Mouse (Mus musculus) MEL (cell line): ENCODE data around the gene Smad1. TPM values are rescaled to one million over a fixed set of nuclear protein-coding genes. Genes with fewer than 3 reads are reported as not detected.

Source experiments
- DNase-seq: peaks from one replicate; pipeline ENCODE4 v3.0.0; 2011; ENCODE audit warnings: low read depth, low spot score
- H3K27ac ChIP-seq: 2 replicates; pipeline ENCODE4 v1.5.1; 2012; ENCODE audit warnings: low read depth, mild to moderate bottlenecking, control low read depth, low read length, moderate library complexity; ENCODE audit not compliant: control insufficient read depth
- H3K27me3 ChIP-seq, 2 experiments: fragments of 150-350 bp in 1 of 2; sonication (generic) in 1 of 2; 2 replicates each; pipeline ENCODE4 v1.6.1; 2012; ENCODE audit warnings: low read length in 2 of 2, mild to moderate bottlenecking in 2 of 2, improper control_type of control experiment in 1 of 2, moderate library complexity in 1 of 2; ENCODE audit not compliant: insufficient read depth in 2 of 2, control insufficient read depth in 1 of 2
- H3K36me3 ChIP-seq, 2 experiments: 2 replicates each; pipeline ENCODE4 v1.6.1; 2012 to 2014; ENCODE audit warnings: low read length in 2 of 2, improper control_type of control experiment in 1 of 2, inconsistent platforms in 1 of 2, mild to moderate bottlenecking in 1 of 2; ENCODE audit not compliant: insufficient read depth in 2 of 2, control insufficient read depth in 1 of 2
- H3K4me1 ChIP-seq, 2 experiments: fragments of 150-350 bp in 1 of 2; sonication (generic) in 1 of 2; 2 replicates each; pipeline ENCODE4 v1.6.1; 2012; ENCODE audit warnings: low read length in 2 of 2, improper control_type of control experiment in 1 of 2, mild to moderate bottlenecking in 1 of 2; ENCODE audit not compliant: insufficient read depth in 2 of 2, control insufficient read depth in 1 of 2
- H3K4me3 ChIP-seq, 2 experiments: fragments of 150-350 bp in 1 of 2; sonication (generic) in 1 of 2; 2 replicates each; pipeline ENCODE4 v1.5.1; 2012; ENCODE audit warnings: low read depth in 2 of 2, low read length in 2 of 2, mild to moderate bottlenecking in 2 of 2, moderate library complexity in 2 of 2, control low read depth in 1 of 2, improper control_type of control experiment in 1 of 2; ENCODE audit not compliant: control insufficient read depth in 1 of 2, insufficient read depth in 1 of 2
- H3K79me2 ChIP-seq: 2 replicates; pipeline ENCODE4 v1.6.1; 2012; ENCODE audit warnings: mild to moderate bottlenecking, low read length, moderate library complexity; ENCODE audit not compliant: control insufficient read depth, poor library complexity, insufficient read depth
- H3K9ac ChIP-seq: 2 replicates; pipeline ENCODE4 v1.6.1; 2012; ENCODE audit warnings: low read depth, mild to moderate bottlenecking, control low read depth, low read length, moderate library complexity; ENCODE audit not compliant: control insufficient read depth, poor library complexity, severe bottlenecking
- H3K9me3 ChIP-seq: fragments of 150-350 bp; sonication (generic); replicated peaks from 2 replicates; pipeline ENCODE4 v1.6.1; 2012; ENCODE audit warnings: mild to moderate bottlenecking, low read length, improper control_type of control experiment, moderate library complexity; ENCODE audit not compliant: insufficient read depth
- BHLHE40 ChIP-seq: IDR thresholded peaks from 2 replicates; pipeline ENCODE4 v1.6.1; 2012; ENCODE audit warnings: low read depth, mild to moderate bottlenecking, inconsistent platforms, low read length, improper control_type of control experiment, borderline replicate concordance
- CHD1 ChIP-seq: IDR thresholded peaks from 2 replicates; pipeline ENCODE4 v1.6.1; 2012; ENCODE audit warnings: low read depth, mild to moderate bottlenecking, inconsistent platforms, low read length, improper control_type of control experiment
- CHD2 ChIP-seq: IDR thresholded peaks from 2 replicates; pipeline ENCODE4 v1.6.1; 2011; ENCODE audit warnings: low read length, improper control_type of control experiment
- CTCF ChIP-seq, 3 experiments: IDR thresholded peaks in 2 of 3; conservative IDR thresholded peaks in 1 of 3; 2 replicates each; pipeline ENCODE4 v1.5.1; 2011 to 2012; ENCODE audit warnings: low read length in 3 of 3, low read depth in 2 of 3, mild to moderate bottlenecking in 2 of 3, improper control_type of control experiment in 1 of 3, inconsistent platforms in 1 of 3, mixed read lengths in 1 of 3, moderate library complexity in 1 of 3; ENCODE audit not compliant: control insufficient read depth in 1 of 3, insufficient read depth in 1 of 3, poor library complexity in 1 of 3, severe bottlenecking in 1 of 3
- E2F4 ChIP-seq: IDR thresholded peaks from 2 replicates; pipeline ENCODE4 v1.6.1; 2011; ENCODE audit warnings: low read depth, low read length, improper control_type of control experiment, borderline replicate concordance
- ETS1 ChIP-seq: IDR thresholded peaks from 2 replicates; pipeline ENCODE4 v1.6.1; 2012; ENCODE audit warnings: low read depth, mild to moderate bottlenecking, inconsistent platforms, low read length, improper control_type of control experiment, moderate library complexity
- GATA1 ChIP-seq: IDR thresholded peaks from 2 replicates; pipeline ENCODE4 v1.6.1; 2011; ENCODE audit warnings: low read depth, low read length, improper control_type of control experiment
- JUND ChIP-seq: IDR thresholded peaks from 2 replicates; pipeline ENCODE4 v1.6.1; 2011; ENCODE audit warnings: low read depth, mild to moderate bottlenecking, improper control_type of control experiment, low read length
- MAFK ChIP-seq: IDR thresholded peaks from 2 replicates; pipeline ENCODE4 v1.6.1; 2011; ENCODE audit warnings: low read depth, mild to moderate bottlenecking, low read length, improper control_type of control experiment, borderline replicate concordance
- MEF2A ChIP-seq: IDR thresholded peaks from 2 replicates; pipeline ENCODE4 v1.6.1; 2014; ENCODE audit warnings: low read depth, mild to moderate bottlenecking, inconsistent platforms, low read length, improper control_type of control experiment; ENCODE audit not compliant: poor library complexity, insufficient replicate concordance, severe bottlenecking; ENCODE audit errors: extremely low read depth
- MYB ChIP-seq: IDR thresholded peaks from 2 replicates; pipeline ENCODE4 v1.6.1; 2011; ENCODE audit warnings: mild to moderate bottlenecking, low read depth, low read length, improper control_type of control experiment
- NELFE ChIP-seq: IDR thresholded peaks from 2 replicates; pipeline ENCODE4 v1.6.1; 2011; ENCODE audit warnings: low read depth, low read length, improper control_type of control experiment
- NRF1 ChIP-seq: IDR thresholded peaks from 2 replicates; pipeline ENCODE4 v1.6.1; 2014; ENCODE audit warnings: low read depth, mild to moderate bottlenecking, inconsistent platforms, low read length, improper control_type of control experiment, moderate library complexity; ENCODE audit not compliant: poor library complexity, insufficient read depth, severe bottlenecking
- RAD21 ChIP-seq: IDR thresholded peaks from 2 replicates; pipeline ENCODE4 v1.6.1; 2011; ENCODE audit warnings: mild to moderate bottlenecking, low read depth, low read length, improper control_type of control experiment
- RCOR1 ChIP-seq: IDR thresholded peaks from 2 replicates; pipeline ENCODE4 v1.6.1; 2012; ENCODE audit warnings: low read depth, mild to moderate bottlenecking, inconsistent platforms, low read length, improper control_type of control experiment
- SIN3A ChIP-seq: IDR thresholded peaks from 2 replicates; pipeline ENCODE4 v1.6.1; 2012; ENCODE audit warnings: low read length, improper control_type of control experiment, inconsistent platforms
- SMC3 ChIP-seq: IDR thresholded peaks from 2 replicates; pipeline ENCODE4 v1.6.1; 2011; ENCODE audit warnings: low read depth, low read length, improper control_type of control experiment
- TAL1 ChIP-seq: IDR thresholded peaks from 2 replicates; pipeline ENCODE4 v1.6.1; 2012; ENCODE audit warnings: mild to moderate bottlenecking, inconsistent platforms, low read length, moderate library complexity, mixed read lengths
- TCF12 ChIP-seq: IDR thresholded peaks from 2 replicates; pipeline ENCODE4 v1.6.1; 2014; ENCODE audit warnings: low read depth, mild to moderate bottlenecking, inconsistent platforms, low read length, improper control_type of control experiment, moderate library complexity
- ZC3H11A ChIP-seq: IDR thresholded peaks from 2 replicates; pipeline ENCODE4 v1.6.1; 2012; ENCODE audit warnings: low read depth, mild to moderate bottlenecking, inconsistent platforms, low read length, improper control_type of control experiment
- ZMIZ1 ChIP-seq: IDR thresholded peaks from 2 replicates; pipeline ENCODE4 v1.6.1; 2012; ENCODE audit warnings: low read depth, mild to moderate bottlenecking, inconsistent platforms, low read length, improper control_type of control experiment, moderate library complexity
- ZNF384 ChIP-seq: IDR thresholded peaks from 2 replicates; pipeline ENCODE4 v1.6.1; 2012; ENCODE audit warnings: low read depth, mild to moderate bottlenecking, inconsistent platforms, low read length, improper control_type of control experiment
- polyA plus RNA-seq, 2 experiments: library from polyadenylated mRNA; stranded (reverse) in 1 of 2; unstranded in 1 of 2; fragments of >175 nt in 1 of 2; fragments of >200 nt in 1 of 2; gene quantifications; 2 replicates each; pipeline versions ENCODE4 v1.2.1 to v1.2.4; 2012; ENCODE audit warnings: low replicate concordance in 2 of 2, low read depth in 1 of 2; ENCODE audit not compliant: insufficient read length in 2 of 2, insufficient read depth in 1 of 2, missing spikeins in 1 of 2
- total RNA-seq: library from RNA; depleted of rRNA; stranded (reverse); fragments of 300-350 nt; gene quantifications from 2 replicates; pipeline ENCODE4 v1.2.3, GENCODE M21; 2012

Gene Smad1
- total and polyA plus RNA-seq, 3 experiments: 1.3 to 2.0 TPM; not detected in 1

DNA sequence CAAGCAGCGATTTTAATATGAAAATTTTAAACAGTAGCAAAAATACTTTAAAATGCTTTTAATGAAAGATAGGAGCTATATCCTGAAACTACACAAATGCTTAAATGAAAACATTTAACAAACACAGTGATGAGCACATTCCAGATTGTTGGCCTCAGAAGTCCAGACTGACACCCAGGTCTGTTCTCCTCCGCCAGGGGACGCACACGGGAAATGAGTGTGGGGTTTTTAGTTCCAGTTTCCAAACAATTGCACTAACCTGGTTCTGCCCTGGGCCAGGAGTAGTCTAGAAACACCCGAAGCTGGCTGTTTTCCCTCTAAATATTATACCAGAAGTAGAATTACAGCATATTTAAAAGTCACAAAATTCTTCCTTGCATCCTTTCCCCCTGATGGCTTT, 99.6 kb downstream of the Smad1 start:
- Histone ChIP-seq H3K4me1 (no peaks in the 10 kb centered on the region), H3K4me3 (no peak overlapping the region), H3K9ac (no peak overlapping the region), H3K36me3 (peaks cover 0 to 4% of the 10 kb centered on the region in 2 experiments; a peak in 1 of 4 replicates), H3K9me3 (no peaks in the 10 kb centered on the region), H3K79me2 (peaks cover 3% of the 10 kb centered on the region), H3K27me3 (no peaks in the 10 kb centered on the region), H3K27ac (no peak overlapping the region)
- no peak for TF ChIP-seq ETS1
- no peak for TF ChIP-seq E2F4
- TF ChIP-seq ZMIZ1: no peak
- no peak for TF ChIP-seq MAFK
- TF ChIP-seq RCOR1: no peak
- TF ChIP-seq BHLHE40: no peak
- TF ChIP-seq CHD2: no peak
- TF ChIP-seq SIN3A: no peak
- TF ChIP-seq MEF2A: no peak
- no peak for TF ChIP-seq GATA1
- TF ChIP-seq JUND: no peak
- TF ChIP-seq ZNF384: no peak
- TF ChIP-seq NELFE: no peak
- TF ChIP-seq NRF1: no peak
- no peak for TF ChIP-seq TCF12
- no peak for TF ChIP-seq MYB
- no peak for TF ChIP-seq TAL1
- no peak for TF ChIP-seq CTCF (IDR thresholded peaks at IDR 0.05 in 2 of 3, conservative IDR thresholded peaks at IDR 0.05 in 1 of 3; ENCODE audit: control insufficient read depth in 1 of 3, insufficient read depth in 1 of 3, low read depth in 2 of 3, low read length in 3 of 3, poor library complexity in 1 of 3, severe bottlenecking in 1 of 3)
- DNase-seq: no peak

DNA sequence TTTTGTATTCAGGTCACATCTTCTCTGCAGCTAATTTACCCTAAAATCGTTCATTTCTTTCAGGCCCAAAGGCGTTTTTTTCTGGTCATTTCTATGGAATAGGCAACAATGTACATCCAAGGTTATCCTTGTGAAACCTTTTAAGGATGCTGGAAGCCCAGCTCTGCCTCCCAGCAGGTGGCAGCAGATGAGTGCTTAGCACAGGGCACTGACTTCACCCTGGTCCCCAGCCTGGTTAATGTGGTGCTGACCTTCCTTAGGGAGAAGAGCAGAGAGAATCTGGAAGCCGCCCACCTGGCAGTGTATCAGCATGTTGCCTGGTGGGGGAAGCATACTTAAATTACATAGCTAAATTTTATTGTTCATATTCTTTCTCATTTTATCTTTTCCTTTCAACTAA, 101.6 kb downstream of the Smad1 start:
- Histone ChIP-seq H3K79me2 (peaks cover 6% of the 10 kb centered on the region), H3K9ac (no peak overlapping the region)
- peak; percentile 57 for DNase-seq

More for the DNA sequence above, 101.6 kb downstream of the Smad1 start:
- Histone ChIP-seq H3K4me1 (peaks cover 2 to 7% of the 10 kb centered on the region in 2 experiments; a peak in 3 of 4 replicates), H3K9me3 (no peaks in the 10 kb centered on the region), H3K4me3 (no peak overlapping the region), H3K27ac (no peak overlapping the region), H3K36me3 (peaks cover 0 to 14% of the 10 kb centered on the region in 2 experiments; a peak in 2 of 4 replicates), H3K27me3 (no peaks in the 10 kb centered on the region)
- TF ChIP-seq BHLHE40: no peak
- peak; percentile 86 for TF ChIP-seq SMC3
- no peak for TF ChIP-seq CHD1
- TF ChIP-seq TAL1: no peak
- peak; percentile 75 for TF ChIP-seq ZC3H11A
- TF ChIP-seq MEF2A: no peak
- peak; percentile 62 to 81 (median 79) for TF ChIP-seq CTCF (IDR thresholded peaks at IDR 0.05 in 2 of 3, conservative IDR thresholded peaks at IDR 0.05 in 1 of 3; ENCODE audit: control insufficient read depth in 1 of 3, insufficient read depth in 1 of 3, low read depth in 2 of 3, low read length in 3 of 3, poor library complexity in 1 of 3, severe bottlenecking in 1 of 3)
- peak; percentile 74 for TF ChIP-seq RAD21
